Mouse (Mus musculus): Measurements from ENCODE around the gene Vamp2.
"Not testable (repeated sequence)": the region's sequence is repeated elsewhere in the genome, so short reads cannot be mapped to it uniquely, and the experiment has no call there.

Gene Vamp2

GRCm38 (mm10) chr11:69080855-69081222 lies 7.5 kb upstream of the Vamp2 start:
- no peak for DNase-seq (ENCODE audit: low spot score in 2 of 2)

DNA sequence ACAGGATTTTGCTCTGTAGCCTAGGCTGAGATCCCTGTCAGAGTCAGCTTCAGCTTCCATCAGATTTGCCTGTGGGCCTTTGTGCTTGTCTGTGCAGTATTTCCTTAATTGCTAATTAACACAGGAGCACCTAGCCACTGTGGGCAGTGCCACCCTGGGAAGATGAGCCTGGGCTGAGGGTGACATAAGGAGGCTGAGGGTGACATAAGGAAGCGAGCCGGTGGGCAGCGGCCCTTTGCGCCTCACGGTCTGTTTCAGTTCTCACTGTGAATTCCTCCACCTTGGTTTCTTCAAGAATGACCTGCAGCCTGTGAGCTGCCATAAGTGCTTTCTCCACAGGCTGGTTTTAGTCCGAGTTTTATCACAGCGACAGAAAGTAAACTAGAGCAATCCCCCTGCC lies 6.7 kb upstream of the Vamp2 start:
- no peak for DNase-seq (ENCODE audit: low spot score in 2 of 2)

DNA sequence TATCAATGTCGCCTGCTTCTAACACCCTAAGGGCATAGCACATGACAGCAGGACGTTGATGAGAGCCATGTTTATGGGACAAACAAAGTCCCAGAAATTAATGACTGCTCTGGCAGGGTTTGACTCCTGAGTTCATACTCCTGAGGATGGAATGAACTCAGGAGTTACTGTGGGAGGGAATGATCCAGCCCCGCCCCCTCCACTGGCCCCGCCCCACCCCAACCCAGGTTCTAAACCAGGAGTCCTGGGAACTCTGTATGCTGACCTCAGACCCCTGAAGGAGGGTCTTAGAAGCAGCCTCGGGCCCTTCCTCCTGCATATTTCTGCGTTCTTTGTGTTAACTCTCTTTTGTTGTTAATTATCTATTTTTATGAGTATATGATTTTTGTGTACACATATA lies 2.7 kb upstream of the Vamp2 start:
- DNase-seq (ENCODE audit: low spot score in 2 of 2) = no peak

DNA sequence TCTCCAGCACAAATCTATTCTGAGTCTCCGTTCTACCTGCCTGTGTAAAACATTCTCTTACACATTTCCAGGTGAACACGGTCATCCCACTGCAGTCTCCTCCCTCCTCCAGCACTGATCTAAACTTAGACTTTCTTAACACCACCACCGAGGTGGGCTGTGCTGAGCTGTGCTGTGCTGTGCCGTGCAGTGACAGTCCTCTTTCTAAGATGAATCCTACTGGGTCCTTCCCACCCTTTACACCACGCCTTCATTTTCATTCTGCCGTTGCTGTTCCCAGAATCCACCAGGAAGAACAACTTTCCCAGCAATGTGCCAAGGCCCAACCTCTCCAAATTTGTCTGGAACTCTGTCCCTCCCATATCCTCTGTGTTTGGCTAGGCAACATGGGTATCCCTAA lies 1.9 kb upstream of the Vamp2 start:
- peak; percentile 67 to 69 for DNase-seq (ENCODE audit: low spot score in 2 of 2)

- peak; percentile 53 to 67 for DNase-seq (ENCODE audit: low spot score in 2 of 2)
These were observed 1.2 kb upstream of the Vamp2 start for GRCm38 (mm10) chr11:69087082-69087481.

- DNase-seq (ENCODE audit: low spot score in 2 of 2) = no peak
These were observed 693 bp upstream of the Vamp2 start for GRCm38 (mm10) chr11:69087597-69087996.

DNA sequence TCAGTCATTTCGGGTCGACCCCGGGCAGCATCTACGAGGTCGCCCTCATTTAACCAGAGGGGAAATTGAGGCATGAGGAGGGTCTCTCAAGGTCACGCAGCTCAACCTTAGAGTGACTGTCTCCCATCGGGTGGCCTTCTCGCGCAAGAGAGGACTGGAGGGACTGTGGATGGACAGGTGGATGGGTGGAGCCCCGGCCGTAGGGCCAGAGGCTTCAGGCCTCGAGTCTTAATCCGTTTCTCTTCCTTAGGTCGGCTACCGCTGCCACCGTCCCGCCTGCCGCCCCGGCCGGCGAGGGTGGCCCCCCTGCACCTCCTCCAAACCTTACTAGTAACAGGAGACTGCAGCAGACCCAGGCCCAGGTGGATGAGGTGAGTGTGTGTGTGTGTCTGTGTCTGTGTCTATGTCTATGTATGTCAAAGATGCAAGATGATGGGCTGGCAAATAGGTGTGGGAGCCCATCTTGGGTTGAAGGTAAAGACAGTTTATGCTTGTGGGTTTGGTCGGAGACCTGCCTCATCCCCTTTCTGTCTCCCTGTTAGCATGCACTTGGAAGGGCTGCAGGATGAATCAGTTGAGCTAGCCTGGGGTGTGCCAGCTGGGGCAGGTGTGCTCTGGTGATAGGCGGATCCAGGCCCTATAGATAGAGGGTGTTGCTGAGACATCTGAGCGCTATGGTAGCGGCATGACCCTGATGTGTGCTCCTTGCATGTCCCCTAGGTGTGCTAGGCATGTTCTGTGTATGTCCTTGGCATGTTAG lies 746 bp downstream of the Vamp2 start:
- DNase-seq (ENCODE audit: low spot score in 2 of 2) = peak in 1 of 2 experiments; percentile 8

DNA sequence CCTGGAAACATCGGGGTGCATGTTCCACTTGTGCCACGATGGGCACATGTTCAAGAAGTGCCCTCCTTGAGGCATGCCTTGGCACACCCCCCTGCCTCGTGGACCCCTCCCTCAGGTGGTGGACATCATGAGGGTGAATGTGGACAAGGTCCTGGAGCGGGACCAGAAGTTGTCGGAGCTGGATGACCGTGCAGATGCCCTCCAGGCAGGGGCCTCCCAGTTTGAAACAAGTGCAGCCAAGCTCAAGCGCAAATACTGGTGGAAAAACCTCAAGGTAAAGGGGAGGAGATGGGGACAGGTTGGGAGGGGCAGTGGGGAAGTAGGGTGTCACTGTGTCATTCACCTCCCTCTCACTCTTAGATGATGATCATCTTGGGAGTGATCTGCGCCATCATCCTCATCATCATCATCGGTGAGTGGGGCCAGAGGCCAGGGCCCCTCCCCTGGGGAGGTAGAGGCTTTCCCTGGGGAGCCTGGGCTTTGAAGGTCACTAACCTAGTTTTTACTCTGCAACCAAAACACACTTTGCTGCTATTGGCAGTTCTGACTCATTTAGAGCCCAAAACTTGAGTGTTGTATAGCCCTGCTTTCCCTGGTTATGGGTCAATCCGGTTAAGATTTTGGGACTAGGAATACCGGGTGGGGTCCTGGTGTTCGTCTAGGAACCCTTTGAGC lies 1.5 kb downstream of the Vamp2 start:
- DNase-seq (ENCODE audit: low spot score in 2 of 2) = no peak

- no peak for DNase-seq (ENCODE audit: low spot score in 2 of 2)
These were observed 2.1 kb downstream of the Vamp2 start for GRCm38 (mm10) chr11:69090367-69090766.

- no peak for DNase-seq (ENCODE audit: low spot score in 2 of 2)
These were observed 3.5 kb downstream of the Vamp2 start for GRCm38 (mm10) chr11:69091566-69092385.

- DNase-seq (ENCODE audit: low spot score in 2 of 2) = peak; percentile 86 to 90
These were observed 4.1 kb downstream of the Vamp2 start for GRCm38 (mm10) chr11:69092386-69092751.

DNA sequence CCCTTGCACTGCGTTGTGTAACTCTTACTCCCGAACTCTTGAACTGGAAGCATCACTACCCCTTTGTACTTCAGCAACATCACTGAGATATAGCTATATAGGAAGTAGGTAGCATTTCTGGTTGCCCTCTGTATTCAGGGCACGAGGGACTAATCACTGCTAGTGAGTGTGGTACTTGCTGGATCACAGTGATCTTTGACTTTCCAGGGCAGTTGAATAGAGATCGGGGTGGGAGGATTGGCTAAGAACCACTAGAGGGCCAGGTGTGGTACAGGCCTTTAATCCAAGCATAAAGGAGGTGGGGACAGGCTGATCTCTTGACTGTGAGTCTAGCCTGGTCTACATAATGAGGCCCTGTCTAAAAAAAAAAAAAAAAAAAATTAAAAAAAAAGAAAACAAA lies 4.6 kb downstream of the Vamp2 start:
- DNase-seq (ENCODE audit: low spot score in 2 of 2) = no peak

- DNase-seq (ENCODE audit: low spot score in 2 of 2) = not testable (repeated sequence)
These were observed 5.6 kb downstream of the Vamp2 start for GRCm38 (mm10) chr11:69093856-69094255.

DNA sequence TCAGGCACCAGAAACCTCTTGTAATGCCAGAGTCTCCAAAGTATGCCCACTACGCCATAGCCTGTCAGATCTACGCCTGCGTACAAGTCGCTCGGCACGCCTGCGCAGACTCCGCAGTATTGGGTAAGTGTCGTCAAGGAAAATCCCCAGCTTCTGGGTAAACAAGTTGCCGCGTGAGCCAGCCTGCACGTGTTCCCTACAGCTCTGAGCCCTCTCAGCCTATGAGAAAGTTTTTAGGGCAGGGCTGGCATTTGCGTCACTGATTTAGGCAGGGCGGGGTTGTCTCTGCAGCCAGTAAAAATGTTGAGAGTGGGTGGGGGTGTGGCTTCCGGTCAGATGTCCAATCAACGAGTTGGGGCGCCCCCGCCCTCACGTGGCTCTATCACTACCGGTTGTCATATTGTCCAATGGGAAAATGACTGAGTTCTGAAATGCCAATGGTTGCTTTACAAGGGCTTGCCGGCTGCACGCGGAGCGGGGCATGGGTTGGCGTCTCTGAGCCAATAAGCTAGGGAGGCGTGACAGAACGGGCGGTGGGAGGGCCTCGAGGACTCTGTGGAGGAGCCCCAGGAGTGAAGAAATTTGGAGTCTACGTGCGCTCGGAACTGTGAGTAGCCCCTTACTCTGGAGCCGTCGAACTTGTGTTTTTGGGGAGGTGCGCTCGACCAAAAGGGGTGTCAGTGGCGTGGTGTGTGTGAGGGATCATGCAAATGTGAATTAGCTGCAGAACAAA lies 6.6 kb downstream of the Vamp2 start, which contains the start of gene Per1:
Per1 (plus strand) TSS at position 521 of the 733 bp plus-strand sequence.
- peak; percentile 100 for DNase-seq (ENCODE audit: low spot score in 2 of 2)

GRCm38 (mm10) chr11:69095511-69096231 lies 7.4 kb downstream of the Vamp2 start:
- DNase-seq (ENCODE audit: low spot score in 2 of 2) = no peak

GRCm38 (mm10) chr11:69096360-69096986 lies 8.2 kb downstream of the Vamp2 start:
- DNase-seq (ENCODE audit: low spot score in 2 of 2) = no peak

- DNase-seq (ENCODE audit: low spot score in 2 of 2) = peak; percentile 96 to 97
These were observed 9.0 kb downstream of the Vamp2 start for GRCm38 (mm10) chr11:69096987-69097900.

DNA sequence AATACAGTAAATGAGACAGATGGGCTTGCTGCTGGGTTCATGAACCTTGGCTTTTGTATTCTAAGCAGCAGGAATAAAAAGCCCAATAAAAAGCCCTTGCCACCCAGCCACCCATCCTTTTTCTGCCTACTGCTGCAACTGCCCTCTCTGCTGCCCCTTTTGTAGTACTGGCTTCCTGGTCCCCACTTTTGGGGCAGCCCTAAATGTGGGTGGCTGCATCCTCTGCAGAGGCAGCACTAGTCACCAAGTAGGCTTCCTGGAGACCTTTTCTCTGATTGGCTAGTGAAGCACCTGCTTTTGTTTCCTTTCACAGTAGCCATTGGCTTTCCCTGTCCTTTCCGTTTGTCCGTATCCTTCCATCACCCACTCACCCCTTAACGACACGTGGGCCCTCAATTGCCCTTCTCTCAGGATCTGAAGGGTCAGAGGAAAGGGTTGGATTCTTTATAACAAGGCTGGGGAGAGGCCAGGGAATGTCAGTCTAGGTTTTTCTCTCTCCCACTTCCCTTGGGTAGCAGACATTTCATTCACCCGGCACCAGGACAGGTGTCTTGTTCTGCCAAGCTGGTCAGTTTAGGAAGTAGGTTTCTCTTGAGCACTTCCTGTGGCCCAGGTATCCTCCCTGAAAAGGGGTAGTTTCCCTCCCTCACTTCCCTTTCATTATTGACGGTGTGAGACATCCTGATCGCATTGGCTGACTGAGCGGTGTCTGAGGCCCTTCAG lies 9.9 kb downstream of the Vamp2 start:
- DNase-seq (ENCODE audit: low spot score in 2 of 2) = peak in 1 of 2 experiments; percentile 56

- DNase-seq (ENCODE audit: low spot score in 2 of 2) = peak; percentile 95 to 97
These were observed 10.4 kb downstream of the Vamp2 start for GRCm38 (mm10) chr11:69098762-69099091.

Measured in right cerebral cortex, adult 2 months (tissue).